Mouse (Mus musculus): ENCODE measurements around the gene Slc30a3. TPM values are rescaled to one million over a fixed set of nuclear protein-coding genes. Genes with fewer than 3 reads are reported as not detected.

The Slc30a3 gene
- total RNA-seq, 2 experiments from 2014 or later = 145 to 165 TPM

DNA sequence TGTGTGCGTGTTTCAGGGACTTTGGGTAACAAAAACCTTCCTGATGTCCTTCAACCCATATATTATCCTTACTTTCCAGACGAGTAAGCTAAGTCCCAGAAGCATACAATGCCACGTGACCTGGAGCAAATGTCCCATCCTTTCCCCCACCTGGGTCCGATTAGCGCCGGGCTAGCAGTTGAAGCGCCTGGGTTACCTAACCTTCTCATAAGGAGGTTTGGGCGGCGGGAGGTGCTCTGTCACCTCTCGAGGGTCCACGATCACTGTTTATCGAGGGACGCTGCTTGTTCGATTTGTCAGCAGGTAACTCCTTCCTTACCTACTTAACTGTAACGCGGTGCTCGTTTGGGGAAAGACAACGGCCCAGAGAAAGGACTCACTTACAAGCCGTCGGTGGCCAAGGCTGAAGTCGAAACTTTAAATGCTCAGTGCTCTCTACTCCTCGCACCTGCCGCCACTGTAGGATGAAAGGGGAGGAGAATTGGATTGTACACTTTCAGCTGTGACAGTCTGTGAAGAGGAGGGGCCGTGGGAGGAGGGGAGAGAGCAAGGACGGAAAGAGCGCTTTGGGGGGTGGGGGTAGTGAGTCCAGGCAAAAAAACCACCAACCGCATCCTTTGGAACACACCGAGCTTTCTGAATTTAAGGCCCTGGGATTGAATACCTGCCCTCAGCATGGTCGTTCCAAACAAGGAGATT lies 13.8 kb downstream of the Slc30a3 start:
- DNase-seq (ENCODE audit: low spot score in 2 of 2) = peak in 1 of 2 experiments; percentile 56

DNA sequence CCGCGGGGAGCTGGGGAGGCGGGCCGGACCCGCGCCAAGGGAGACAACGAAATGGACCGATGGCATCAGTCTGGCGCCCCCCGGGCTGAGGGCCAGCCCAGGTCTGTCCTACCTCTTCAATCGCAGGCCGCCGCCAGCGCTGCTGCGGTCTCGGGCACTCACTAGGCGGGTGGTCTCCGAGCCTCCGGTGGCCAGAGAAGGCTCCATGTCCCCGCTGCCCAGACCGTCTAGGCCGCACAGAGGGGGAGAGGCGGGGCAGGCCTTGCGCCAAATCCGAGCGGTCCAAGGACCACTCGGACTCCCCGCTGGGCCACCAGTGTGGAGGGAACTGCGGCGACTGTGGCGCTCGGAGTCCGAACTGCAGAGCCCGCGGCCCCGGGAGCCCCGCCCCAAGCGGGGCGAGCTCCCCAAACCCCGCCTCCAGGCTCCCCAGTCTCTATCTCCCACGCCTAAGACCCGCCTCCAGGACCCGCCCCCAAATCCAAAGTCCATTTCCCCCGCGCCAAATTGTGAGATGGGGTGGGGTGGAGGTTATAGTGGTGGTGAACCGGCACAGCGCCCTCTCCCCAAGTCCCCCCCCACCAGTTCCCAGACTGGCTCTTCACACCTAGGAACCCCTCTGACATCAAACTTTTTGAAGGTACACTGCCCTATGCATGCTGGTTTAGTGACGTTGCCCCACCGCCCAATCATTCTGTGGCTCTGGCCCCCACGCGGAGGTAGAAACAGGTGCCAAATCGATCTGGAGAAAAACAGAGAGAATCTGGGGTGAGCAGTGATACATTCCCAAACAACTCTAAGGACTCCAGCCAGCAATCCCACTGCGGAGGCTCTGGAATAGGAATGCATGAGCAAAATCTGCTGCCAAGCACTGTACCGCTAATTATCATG lies 14.6 kb downstream of the Slc30a3 start:
- DNase-seq (ENCODE audit: low spot score in 2 of 2) = peak; percentile 54 to 71

DNA sequence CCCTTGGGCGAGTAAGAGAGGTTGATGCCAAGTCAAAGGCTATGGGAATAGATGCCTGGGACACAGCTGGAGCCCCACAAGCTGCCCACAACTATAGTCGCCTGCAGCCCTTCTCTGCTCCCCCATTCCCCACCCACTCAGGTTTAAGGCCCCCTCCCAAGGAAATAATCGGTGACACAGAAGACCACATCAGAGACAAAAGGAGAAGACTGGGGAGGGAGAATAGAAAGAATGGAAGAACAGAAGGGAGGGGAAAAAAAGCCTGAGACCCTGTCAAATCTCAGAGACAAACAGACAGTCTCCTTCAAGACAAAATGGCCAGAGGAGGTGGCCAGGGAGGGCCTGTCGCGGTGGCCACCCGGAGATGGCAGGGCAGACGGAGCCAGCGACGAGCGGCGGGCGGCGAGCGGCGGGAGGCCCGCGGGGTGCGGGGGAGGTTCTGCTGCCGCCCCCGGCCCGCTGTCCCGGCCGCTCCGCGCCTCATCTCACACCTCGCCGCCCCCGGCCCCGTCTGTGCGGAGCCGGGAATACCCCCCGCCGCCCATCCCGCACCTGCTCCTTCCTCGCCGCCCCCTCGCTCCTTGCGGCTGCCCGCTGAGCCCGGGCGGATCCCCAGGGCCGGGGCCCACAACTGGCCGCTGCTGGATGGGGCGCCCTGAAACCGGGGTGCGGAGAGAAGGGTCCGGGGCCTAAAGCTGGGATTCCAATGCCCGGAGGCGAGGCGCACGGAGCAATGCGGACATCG lies 15.6 kb downstream of the Slc30a3 start:
- DNase-seq (ENCODE audit: low spot score in 2 of 2) = peak; percentile 74 to 82

DNA sequence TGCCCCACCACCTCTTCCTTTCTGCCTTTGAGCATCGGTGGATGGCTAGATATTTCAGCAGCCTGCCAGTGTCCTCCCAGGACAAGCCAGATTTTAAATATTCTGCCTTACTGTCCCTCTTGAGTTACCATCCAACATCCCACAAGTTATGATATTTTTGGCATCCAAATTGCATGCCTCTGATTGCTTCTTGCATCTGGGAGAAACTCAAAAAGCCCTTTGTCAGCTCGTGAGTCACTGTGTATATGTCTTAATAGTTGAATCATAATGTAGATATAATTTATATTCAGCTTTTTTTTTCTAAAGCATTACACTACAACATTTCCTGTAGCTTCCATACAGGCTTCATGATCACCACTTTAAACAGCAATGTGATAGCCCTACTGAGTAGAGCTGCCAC lies 20.9 kb downstream of the Slc30a3 start:
- no peak for DNase-seq (ENCODE audit: low spot score in 2 of 2)

DNA sequence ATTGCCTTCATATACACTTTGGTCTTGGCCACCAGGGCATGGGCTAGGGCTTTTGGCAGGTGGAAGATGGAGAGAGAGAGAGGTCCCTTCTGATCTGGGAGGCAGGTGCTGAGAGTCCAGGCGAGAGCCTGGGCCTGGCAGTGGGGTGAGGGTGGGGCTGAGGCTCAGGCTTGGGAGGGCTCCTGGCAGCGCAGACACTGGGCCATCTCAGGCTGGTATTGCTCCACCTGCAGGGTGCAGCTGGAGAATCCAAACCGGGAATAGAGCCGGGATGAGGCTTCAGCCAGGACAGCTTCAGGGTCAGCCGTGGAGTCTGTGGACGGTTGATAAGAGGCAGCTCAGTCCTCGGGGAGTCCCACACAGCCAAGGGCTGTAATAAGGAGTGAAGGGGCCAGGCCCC lies 21.4 kb downstream of the Slc30a3 start:
- no peak for DNase-seq (ENCODE audit: low spot score in 2 of 2)

DNA sequence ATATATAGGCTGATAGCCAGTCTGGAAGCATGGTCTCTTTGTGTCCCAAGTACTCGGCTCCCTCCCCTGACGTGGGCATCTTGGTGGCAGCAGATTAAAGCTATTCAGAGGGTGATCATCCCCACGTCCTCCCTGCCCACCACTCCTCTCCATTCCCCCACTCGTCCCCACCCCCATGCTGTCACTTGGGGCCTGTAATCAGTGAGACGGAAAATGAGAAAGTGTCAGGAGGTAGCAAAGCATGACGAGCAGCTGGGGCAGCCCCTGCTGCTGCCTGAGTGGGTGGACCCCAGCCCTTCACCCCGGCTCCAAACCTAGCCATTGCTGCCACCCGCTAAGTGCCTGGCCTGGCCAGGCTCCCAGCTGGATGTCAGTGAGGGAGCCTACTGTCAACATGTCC lies 24.1 kb downstream of the Slc30a3 start:
- no peak for DNase-seq (ENCODE audit: low spot score in 2 of 2)

DNA sequence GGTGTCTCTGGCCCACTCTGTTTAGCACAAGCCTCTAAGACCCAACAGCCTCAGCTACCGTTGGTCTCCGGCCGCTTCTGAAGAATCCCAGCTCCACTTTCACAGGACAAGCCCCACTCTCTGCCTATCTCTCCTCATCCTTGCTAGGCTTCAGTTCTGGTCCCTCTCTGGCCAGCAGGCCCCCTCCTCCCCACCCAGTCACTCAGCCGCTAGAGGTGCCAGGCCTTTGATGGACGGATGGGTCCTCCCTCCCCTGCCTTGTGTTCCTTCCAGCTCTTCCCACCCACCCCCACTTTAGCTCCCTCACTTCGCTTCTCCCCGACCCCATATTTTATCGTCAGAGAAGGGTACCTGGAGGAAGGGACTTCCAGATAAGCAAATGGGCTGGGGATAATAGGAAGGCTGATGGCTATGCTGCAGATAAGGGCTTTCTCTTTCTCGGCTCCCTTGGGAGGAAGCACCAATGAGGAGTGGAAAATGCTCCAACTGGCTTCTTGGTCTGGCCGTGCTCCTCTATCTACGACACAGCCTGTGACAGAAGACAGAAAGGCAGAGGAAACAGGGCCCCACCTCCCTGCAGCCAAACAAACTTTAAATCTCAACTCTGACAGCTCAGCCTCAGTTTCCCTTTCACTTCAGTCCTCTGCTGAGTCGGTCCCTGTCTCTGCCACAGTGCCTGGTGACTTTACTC lies 25.0 kb downstream of the Slc30a3 start:
- no peak for DNase-seq (ENCODE audit: low spot score in 2 of 2)

DNA sequence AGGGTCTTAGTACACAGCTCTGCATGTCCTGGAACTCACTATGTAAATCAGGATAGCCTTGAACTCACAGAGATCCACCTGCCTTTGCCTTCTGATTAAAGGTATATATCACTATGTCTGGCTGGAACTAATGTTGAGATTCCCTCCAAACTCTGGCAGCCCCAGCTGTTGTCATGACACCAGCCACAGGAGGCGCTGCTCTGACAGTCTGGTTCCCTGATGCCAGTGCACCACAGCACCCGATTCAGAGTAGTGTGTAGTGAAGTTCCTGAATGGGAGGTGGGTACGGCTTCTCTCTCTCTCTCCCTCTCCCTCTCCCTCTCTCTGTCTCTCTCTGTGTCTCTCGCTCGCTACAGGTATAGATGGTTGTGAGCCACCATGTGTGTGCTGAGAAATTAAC lies 25.7 kb downstream of the Slc30a3 start:
- DNase-seq (ENCODE audit: low spot score in 2 of 2) = peak in 1 of 2 experiments; percentile 68

DNA sequence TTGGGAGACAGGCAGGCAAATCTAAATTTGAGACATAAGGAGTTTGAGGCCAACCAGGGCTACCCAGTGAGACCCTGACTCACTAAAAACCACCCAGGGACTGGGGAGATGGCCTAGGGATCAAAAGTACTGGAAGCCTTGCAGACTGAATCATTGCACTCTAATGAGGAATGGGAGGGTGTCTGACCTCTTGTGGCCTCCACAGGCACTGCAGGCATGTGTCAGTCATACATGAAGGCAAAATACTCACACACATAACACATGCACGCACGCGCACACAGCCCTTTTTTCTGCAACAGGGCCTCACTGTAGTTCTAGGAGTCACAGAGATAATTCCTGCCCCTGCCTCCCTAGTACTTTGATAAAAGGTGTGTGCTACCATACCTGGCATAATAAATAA lies 26.7 kb downstream of the Slc30a3 start:
- DNase-seq (ENCODE audit: low spot score in 2 of 2) = no peak

DNA sequence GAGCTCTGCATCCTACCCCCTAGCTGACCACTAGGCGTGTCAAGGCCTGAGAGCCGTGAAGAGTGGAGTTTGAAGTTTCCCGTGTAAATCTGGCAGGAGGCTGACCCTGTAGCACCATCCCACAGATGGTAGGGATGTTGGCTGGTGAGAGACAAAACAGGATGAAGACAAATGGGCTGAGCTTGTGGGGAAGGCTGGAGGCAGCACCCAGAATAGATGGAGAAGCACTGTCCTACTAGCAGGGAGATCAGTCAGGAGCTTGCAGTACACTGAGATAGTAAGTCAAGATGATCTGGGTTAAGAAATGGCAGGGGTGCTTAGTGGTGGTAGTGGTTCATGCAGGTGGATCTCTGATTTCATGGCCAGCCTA lies 27.3 kb downstream of the Slc30a3 start:
- no peak for DNase-seq (ENCODE audit: low spot score in 2 of 2)

DNA sequence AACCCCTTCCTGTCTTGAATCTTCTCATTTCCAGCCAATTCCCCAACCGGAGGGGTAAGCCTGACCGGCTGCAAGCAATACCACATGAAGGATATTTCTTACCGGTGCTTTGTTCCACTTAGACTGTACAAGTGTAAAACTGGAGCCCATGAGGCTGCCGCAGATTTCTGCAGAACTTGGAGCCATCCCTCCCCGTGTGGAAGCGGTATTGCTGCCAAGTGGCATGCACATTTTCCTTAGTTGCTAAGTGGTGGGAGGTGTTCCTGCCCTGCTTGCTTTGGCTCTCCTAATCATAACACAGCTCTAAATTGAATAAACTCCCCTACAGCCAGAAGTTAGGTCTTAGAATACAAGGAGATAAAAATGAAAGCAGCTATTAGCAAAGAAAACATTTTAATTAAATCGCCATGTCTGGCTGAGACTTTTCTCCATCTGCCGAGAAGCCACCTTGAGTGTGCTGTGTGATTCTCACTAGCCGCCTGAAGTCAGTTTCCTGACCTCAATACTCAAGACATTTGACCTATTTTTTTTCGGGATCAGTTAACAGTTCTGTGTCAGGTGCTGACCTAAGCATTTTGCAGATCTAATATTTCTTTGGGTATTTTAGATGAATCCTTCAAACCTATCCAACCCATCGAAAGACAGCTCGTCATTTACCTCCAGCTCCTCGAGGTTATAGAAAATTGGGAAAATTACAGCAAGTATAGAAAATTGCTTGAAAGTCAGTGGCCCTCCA lies 27.8 kb downstream of the Slc30a3 start:
- peak; percentile 58 to 74 for DNase-seq (ENCODE audit: low spot score in 2 of 2)

DNA sequence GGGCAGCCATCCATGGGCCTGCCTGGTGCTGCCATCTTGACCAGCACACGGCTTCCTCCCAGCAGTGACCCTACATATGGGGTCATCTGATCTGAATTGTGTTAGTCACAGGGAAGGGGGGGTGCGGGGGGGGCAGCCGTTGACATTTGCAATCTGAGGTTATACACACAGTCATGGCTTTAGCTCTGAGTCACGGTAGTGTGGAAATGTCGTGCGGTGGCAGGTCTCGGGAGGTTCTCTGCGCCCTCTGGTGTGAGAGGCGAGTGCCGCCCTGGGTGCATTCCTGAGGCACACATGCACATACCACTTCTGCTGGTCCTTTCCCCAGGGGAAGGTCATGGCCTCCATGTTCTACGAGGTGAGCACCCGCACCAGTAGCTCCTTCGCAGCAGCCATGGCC lies 31.7 kb downstream of the Slc30a3 start:
- DNase-seq (ENCODE audit: low spot score in 2 of 2) = no peak

DNA sequence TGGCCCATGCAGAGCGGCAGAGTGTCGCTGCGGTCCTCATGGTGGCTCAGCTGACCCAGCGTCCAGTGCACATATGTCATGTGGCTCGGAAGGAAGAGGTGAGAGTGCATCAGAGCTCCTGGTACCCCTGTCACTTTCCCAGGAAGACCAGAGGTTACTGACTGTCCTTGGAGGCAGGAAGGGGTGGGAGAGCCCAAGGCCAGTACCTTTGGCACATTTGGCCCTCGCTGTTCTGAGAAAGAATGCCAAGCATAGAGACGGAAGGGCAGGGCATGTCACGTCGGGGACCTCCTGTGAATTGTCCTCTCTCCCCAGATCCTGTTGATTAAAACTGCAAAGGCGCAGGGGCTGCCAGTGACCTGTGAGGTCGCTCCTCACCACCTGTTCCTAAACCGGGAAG lies 34.9 kb downstream of the Slc30a3 start:
- no peak for DNase-seq (ENCODE audit: low spot score in 2 of 2)

DNA sequence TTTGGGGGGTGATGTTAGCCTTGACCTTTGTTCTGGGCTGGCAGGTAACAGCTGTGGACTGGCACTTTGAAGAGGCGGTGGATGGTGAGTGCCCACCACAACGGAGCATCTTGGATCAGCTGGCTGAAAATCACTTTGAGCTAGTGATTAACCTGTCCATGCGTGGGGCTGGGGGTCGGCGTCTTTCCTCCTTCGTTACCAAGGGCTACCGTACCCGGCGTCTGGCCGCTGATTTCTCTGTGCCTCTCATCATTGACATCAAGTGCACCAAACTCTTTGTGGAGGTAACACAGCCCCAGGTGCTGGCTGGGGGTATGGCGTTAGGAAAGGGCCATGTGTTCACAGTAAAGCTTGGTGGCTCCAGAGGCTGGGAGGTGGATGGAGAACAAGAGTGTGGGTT lies 36.2 kb downstream of the Slc30a3 start:
- DNase-seq (ENCODE audit: low spot score in 2 of 2) = no peak

DNA sequence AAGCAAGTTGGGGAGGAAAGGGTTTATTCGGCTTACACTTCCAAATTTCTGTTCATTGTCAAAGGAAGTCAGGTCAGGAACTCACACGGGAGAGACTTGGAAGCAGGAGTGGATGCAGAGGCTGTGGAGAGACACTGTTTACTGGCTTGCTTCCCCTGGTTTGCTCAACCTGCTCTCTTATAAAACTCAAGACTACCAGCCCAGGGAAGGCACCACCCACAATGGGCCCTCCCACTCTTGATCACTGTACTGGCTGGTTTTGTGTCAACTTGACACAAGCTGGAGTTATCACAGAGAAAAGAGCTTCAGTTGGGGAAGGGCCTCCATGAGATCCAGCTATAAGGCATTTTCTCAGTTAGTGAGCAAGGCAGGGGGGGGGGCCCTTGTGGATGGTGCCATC lies 37.0 kb downstream of the Slc30a3 start:
- no peak for DNase-seq (ENCODE audit: low spot score in 2 of 2)

DNA sequence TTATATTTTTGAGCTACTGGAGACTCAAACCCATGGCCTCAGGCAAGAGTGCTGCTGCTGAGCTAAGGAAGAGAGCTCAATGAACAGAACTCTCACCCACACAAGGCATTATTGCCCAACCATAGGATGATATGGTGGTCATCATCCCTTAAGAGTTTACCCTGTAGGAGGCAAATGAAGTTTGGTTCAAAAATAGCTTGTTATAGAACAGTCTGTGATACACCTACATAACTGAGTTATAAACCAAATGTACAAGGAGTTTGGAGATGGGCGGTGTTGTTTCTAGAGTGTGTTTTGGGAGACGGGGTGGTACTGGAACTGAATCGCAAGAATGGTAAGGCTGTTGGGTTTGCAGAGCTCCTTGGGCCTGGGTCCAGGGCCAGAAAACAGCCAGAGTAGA lies 38.2 kb downstream of the Slc30a3 start:
- no peak for DNase-seq (ENCODE audit: low spot score in 2 of 2)

DNA sequence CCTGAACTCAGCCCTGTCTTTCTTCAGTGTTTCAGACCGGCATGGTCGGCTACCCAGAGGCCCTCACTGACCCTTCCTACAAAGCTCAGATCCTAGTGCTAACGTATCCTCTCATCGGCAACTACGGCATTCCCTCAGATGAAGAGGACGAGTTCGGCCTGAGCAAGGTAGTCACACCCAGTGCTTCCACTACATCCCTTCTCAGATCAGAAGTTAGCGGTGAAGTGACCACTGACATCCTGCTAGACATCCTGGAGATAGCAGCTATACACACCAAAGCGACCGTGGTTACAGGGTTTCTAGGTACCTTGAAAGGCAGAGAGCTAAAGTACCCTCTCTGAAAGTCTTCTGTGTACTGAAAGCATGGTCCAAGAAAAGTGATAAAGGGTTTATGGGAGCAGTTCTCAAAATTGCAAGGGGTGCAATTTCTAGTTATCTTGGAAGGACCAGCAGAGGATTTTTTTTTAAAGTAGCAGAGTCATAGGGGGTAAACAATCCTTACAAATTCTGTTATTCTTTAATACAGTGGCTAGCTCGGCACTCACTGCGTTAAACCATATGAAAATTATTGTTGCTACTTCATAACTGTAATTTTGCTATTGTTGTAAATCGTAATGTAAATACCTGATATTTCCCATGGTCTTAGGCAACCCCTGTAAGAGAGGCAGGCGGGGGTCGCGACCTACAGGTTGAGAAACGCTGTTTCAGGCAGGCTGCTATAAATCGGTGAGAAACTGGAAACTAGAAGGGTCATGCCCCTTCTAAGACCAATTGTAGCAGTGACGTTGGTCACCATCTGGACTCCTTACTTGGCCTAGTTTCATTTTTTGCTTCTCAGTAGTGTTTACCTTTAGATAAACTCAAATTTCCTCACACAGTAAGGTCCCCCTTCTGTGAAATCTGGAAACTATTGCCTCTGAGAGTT lies 52.6 kb downstream of the Slc30a3 start:
- no peak for DNase-seq (ENCODE audit: low spot score in 2 of 2)

DNA sequence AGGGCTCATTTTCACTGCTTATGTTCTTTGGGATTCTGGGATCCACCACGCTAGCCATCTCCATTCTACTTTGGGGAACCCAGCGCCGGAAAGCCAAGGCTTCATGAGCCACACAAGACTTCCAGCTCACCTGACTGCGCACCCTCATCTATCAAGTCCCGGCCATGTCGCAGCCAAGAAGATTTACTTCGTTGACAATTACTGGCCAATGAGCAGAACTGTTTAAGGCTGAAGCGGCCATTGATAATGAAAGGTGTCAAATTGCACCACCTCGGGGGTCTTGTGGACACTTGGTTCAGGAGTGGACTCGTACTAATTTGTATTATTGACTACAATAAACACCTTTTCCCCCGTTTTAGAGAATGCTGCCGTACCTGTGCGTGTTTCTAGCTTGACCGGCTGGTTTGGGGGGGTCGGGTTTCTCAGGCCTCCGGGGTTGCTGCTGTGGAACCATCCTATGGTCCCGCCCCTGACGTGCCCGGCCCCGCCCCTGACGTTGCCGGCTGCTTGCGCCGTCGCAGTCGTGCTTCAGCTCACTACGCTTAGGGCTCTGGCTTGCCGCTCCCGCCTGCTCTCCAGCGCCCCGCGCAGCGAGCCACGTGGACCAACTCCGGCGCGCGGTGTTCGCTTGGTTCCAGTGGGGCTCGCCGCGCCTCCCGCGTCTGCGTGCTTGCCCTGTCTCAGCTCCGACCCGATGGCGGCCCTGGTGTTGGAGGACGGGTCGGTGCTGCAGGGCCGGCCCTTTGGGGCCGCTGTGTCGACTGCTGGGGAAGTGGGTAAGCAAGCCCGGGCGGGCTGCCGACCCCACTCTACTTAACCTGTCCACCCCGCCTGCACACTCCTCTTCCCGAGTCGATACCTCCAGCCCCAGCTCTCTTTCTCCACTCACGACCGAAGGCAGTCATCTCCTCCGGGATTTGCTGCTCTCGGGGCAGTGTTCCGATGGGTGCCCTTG lies 53.5 kb downstream of the Slc30a3 start, which contains the start of gene Cad:
Cad (plus strand) TSS at position 520 of the 955 bp plus-strand sequence.
- DNase-seq (ENCODE audit: low spot score in 2 of 2) = peak; percentile 94 to 95
